Mouse (Mus musculus) hindbrain, embryonic 11.5 days (tissue): ENCODE measurements around the gene Mat2a. TPM values are rescaled to one million over a fixed set of nuclear protein-coding genes. Genes with fewer than 3 reads are reported as not detected.
A peak's percentile ranks its signal among the peaks of the same experiment; 100 is the strongest.
"Not testable (repeated sequence)": the region's sequence is repeated elsewhere in the genome, so short reads cannot be mapped to it uniquely, and the experiment has no call there.

Experiments used
- ATAC-seq: fragments of 200-750 bp; cut with Nextera tagmentation; 2 replicates; pipeline ENCODE4 v1.8.0; 2017; ENCODE audit warnings: mild to moderate bottlenecking, moderate TSS enrichment, moderate library complexity; ENCODE audit not compliant: low FRiP score
- DNase-seq: peaks from one replicate; pipeline ENCODE4 v3.0.0-alpha.2; 2015; ENCODE audit warnings: low spot score
- H3K27ac ChIP-seq: fragments of 300-500 bp; sonication (generic); 2 replicates; pipeline ENCODE4 v1.5.1; 2014; ENCODE audit warnings: mild to moderate bottlenecking, low read depth, low read length
- H3K27me3 ChIP-seq: fragments of 300-500 bp; sonication (generic); 2 replicates; pipeline ENCODE4 v1.6.1; 2014; ENCODE audit warnings: mild to moderate bottlenecking, low read length, moderate library complexity, mixed read lengths; ENCODE audit not compliant: control insufficient read depth, insufficient read depth
- H3K36me3 ChIP-seq: fragments of 300-500 bp; sonication (generic); 2 replicates; pipeline ENCODE4 v1.6.1; 2014; ENCODE audit warnings: mild to moderate bottlenecking, low read length, moderate library complexity, mixed read lengths; ENCODE audit not compliant: control insufficient read depth, insufficient read depth
- H3K4me1 ChIP-seq: fragments of 300-500 bp; sonication (generic); replicated peaks from 2 replicates; pipeline ENCODE4 v1.6.1; 2014; ENCODE audit warnings: low read length, mixed read lengths; ENCODE audit not compliant: control insufficient read depth, insufficient read depth
- H3K4me2 ChIP-seq: fragments of 300-500 bp; sonication (generic); replicated peaks from 2 replicates; pipeline ENCODE4 v1.6.1; 2014; ENCODE audit warnings: mild to moderate bottlenecking, low read depth, low read length
- H3K4me3 ChIP-seq: fragments of 300-500 bp; sonication (generic); 2 replicates; pipeline ENCODE4 v1.5.1; 2014; ENCODE audit warnings: low read depth, low read length
- H3K9ac ChIP-seq: fragments of 300-500 bp; sonication (generic); 2 replicates; pipeline ENCODE4 v1.6.1; 2014; ENCODE audit warnings: low read depth, low read length
- H3K9me3 ChIP-seq: fragments of 300-500 bp; sonication (generic); 2 replicates; pipeline ENCODE4 v1.6.1; 2016; ENCODE audit warnings: low read length; ENCODE audit not compliant: control insufficient read depth
- WGBS: fragments of 180-500 bp; shearing (Covaris S2); extraction: QIAGEN DNeasy Blood & Tissue Kit; methylation state at CpG from one replicate; pipeline ENCODE4 v1.1.7; 2014; 5-methylcytosine and 5-hydroxymethylcytosine counted together
- polyA plus RNA-seq: library from polyadenylated mRNA; unstranded; fragments of >200 nt; fragmentation: Nextera tagmentation; extraction: Ambion mirVana; gene quantifications from 2 replicates; pipeline ENCODE4 v1.2.1, GENCODE M21; 2014

Gene Mat2a
- 409 and 478 TPM in 2 replicates for polyA plus RNA-seq

- H3K9ac ChIP-seq = peak within 1 kb of the TSS; percentile 100
- no peaks in the 10 kb centered on the region for H3K27me3 ChIP-seq
- H3K4me2 ChIP-seq = peak within 1 kb of the TSS; percentile 62
- peak within 1 kb of the TSS; percentile 97 for H3K4me3 ChIP-seq
- peak within 1 kb of the TSS; percentile 97 for H3K27ac ChIP-seq
- H3K36me3 ChIP-seq = peaks cover 13% of the 10 kb centered on the region
- WGBS = under 1% methylated on average over 75 of the region's 77 CpGs
- H3K9me3 ChIP-seq = no peaks in the 10 kb centered on the region
- ATAC-seq (peak; percentile 91), DNase-seq (peak; percentile 96)
- H3K4me1 ChIP-seq = 0 out of 2 replicates have a peak, but pooled peaks cover 3% of the 10 kb centered on the region
These were observed at the start of gene Mat2a for GRCm38 (mm10) chr6:72439355-72440185. Gene Mat2a (minus strand): TSS chr6:72439558.

GRCm38 (mm10) chr6:72488850-72489249 is 49.5 kb upstream of the Mat2a start:
- Histone ChIP-seq H3K36me3 (no peaks in the 10 kb centered on the region), H3K4me2 (no peak overlapping the region), H3K9me3 (no peaks in the 10 kb centered on the region), H3K27ac (no peak overlapping the region), H3K4me3 (no peak overlapping the region), H3K4me1 (no peaks in the 10 kb centered on the region), H3K27me3 (no peaks in the 10 kb centered on the region), H3K9ac (no peak overlapping the region)
- no peak for DNase-seq
- WGBS = 63% methylated on average over 3 of the region's 3 CpGs
- ATAC-seq = no peak

GRCm38 (mm10) chr6:72487282-72487681 is 47.9 kb upstream of the Mat2a start:
- H3K4me3 ChIP-seq = no peak overlapping the region
- H3K27me3 ChIP-seq = no peaks in the 10 kb centered on the region
- no peak overlapping the region for H3K27ac ChIP-seq
- H3K4me1 ChIP-seq = no peaks in the 10 kb centered on the region
- no peak for ATAC-seq
- no peak overlapping the region for H3K4me2 ChIP-seq
- no peaks in the 10 kb centered on the region for H3K36me3 ChIP-seq
- H3K9ac ChIP-seq = no peak overlapping the region
- WGBS = 74% methylated on average over 3 of the region's 3 CpGs
- DNase-seq = no peak
- H3K9me3 ChIP-seq = no peaks in the 10 kb centered on the region

DNA sequence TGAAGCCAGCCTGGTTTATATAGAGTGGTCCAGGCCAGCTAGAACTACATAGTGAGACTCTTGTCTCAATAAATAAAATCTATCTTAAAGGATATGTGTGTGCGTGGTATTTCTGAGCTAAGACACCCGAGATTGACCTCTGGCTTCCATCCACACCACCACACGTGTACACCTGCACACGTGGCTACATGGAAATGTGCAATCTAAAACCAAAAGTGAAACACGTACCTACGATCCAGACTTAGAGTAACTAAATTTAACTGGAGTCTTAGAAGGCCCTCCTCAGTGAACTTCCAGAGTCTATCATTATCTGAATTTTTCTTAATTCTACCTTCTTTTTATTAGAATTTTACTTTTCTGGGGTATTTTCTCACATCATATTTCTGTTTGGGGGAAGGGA is 46.9 kb upstream of the Mat2a start:
- H3K4me1 ChIP-seq = no peaks in the 10 kb centered on the region
- ATAC-seq = no peak
- DNase-seq = no peak
- H3K9ac ChIP-seq = no peak overlapping the region
- no peak overlapping the region for H3K4me3 ChIP-seq
- H3K4me2 ChIP-seq = no peak overlapping the region
- no peak overlapping the region for H3K27ac ChIP-seq
- no peaks in the 10 kb centered on the region for H3K9me3 ChIP-seq
- H3K36me3 ChIP-seq = no peaks in the 10 kb centered on the region
- WGBS = 91% methylated on average over 6 of the region's 6 CpGs
- no peaks in the 10 kb centered on the region for H3K27me3 ChIP-seq

DNA sequence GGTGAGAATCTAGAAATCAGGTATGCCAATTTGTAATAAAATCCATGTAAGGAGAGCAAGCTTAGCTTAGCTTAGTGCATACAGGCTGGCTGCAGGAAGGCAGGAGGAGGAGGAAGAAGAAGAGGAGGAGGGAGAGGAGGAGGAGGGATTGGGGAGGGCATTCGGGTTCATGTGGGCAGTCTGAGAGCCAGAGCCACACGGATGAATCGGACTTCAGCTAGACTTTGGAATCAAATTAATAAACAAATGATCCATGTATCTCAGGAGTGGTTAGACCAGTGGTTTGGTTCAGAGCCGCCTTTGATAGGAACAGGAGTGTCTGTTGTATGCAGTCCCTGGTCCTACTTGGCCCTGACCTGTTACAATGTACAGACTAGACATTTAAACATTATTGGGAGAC is 45.5 kb upstream of the Mat2a start:
- DNase-seq = no peak
- H3K27me3 ChIP-seq = no peaks in the 10 kb centered on the region
- H3K9me3 ChIP-seq = no peaks in the 10 kb centered on the region
- H3K4me2 ChIP-seq = no peak overlapping the region
- H3K27ac ChIP-seq = no peak overlapping the region
- no peak overlapping the region for H3K4me3 ChIP-seq
- H3K4me1 ChIP-seq = no peaks in the 10 kb centered on the region
- 80% methylated on average over 4 of the region's 4 CpGs for WGBS
- H3K36me3 ChIP-seq = no peaks in the 10 kb centered on the region
- no peak for ATAC-seq
- H3K9ac ChIP-seq = no peak overlapping the region

GRCm38 (mm10) chr6:72482156-72482555 is 42.8 kb upstream of the Mat2a start:
- no peak overlapping the region for H3K4me2 ChIP-seq
- no peaks in the 10 kb centered on the region for H3K4me1 ChIP-seq
- H3K27ac ChIP-seq = no peak overlapping the region
- H3K27me3 ChIP-seq = no peaks in the 10 kb centered on the region
- no peak overlapping the region for H3K4me3 ChIP-seq
- H3K9me3 ChIP-seq = no peaks in the 10 kb centered on the region
- DNase-seq (no peak), ATAC-seq (no peak)
- WGBS = 64% methylated on average over 2 of the region's 2 CpGs
- no peaks in the 10 kb centered on the region for H3K36me3 ChIP-seq
- no peak overlapping the region for H3K9ac ChIP-seq

DNA sequence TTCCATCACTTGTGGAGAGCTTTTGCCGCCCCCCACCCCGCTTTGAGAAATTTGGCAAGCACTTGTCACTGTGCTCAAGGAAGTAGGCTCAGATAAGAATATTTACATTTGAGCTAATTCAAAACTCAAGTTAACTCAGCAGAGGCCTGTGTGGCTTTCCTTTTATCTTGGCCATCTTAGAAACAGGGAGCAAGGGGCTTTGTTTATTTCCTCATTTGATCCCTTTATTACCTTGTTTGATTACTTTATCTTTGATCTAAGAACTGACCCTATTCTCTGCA is 41.0 kb upstream of the Mat2a start:
- WGBS = 92% methylated on average over 2 of the region's 2 CpGs
- Histone ChIP-seq H3K4me3 (no peak overlapping the region), H3K27me3 (no peaks in the 10 kb centered on the region), H3K27ac (no peak overlapping the region), H3K4me2 (no peak overlapping the region), H3K36me3 (no peaks in the 10 kb centered on the region), H3K9ac (no peak overlapping the region), H3K4me1 (no peaks in the 10 kb centered on the region), H3K9me3 (no peaks in the 10 kb centered on the region)
- ATAC-seq = no peak
- DNase-seq = no peak

DNA sequence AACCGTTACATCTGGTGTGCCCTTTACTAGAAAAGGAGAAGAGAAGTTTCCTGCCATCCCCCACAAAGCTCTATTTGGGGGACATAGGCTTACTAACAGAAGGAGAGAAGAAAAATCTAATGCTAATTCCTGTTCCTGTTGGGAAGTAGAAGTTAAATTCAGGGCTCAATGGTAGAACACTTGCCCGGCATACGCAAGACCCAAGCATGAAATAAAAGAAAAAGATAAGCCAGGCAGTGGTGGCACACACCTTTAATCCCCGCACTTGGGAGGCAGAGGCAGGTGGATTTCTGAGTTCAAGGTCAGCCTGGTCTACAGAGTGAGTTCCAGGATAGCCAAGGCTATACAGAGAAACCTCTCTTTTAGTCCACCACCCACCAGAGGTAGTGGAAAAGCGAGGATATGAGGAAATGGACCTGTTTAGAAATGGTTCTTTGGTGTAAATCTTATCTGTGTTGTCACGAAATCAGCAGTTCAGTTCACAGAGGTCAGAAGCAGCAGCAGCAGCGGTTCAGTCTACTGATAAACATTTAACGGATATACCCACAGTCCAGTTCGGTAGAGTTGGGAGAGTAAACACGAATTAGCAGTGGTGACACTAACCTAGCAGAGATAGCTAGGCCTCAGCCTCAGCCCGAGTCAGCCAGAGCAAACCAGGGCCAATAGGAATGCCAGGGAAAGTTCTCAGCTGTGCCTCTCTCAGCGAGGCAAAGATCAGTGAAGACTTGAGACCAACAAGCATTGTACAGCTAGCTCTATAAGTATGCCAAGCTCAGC is 40.5 kb upstream of the Mat2a start:
- H3K27me3 ChIP-seq = no peaks in the 10 kb centered on the region
- H3K36me3 ChIP-seq = no peaks in the 10 kb centered on the region
- no peak overlapping the region for H3K9ac ChIP-seq
- ATAC-seq (no peak), DNase-seq (no peak)
- no peaks in the 10 kb centered on the region for H3K9me3 ChIP-seq
- no peak overlapping the region for H3K27ac ChIP-seq
- H3K4me3 ChIP-seq = no peak overlapping the region
- no peak overlapping the region for H3K4me2 ChIP-seq
- H3K4me1 ChIP-seq = no peaks in the 10 kb centered on the region
- WGBS = 91% methylated on average over 12 of the region's 12 CpGs

GRCm38 (mm10) chr6:72478691-72479090 is 39.3 kb upstream of the Mat2a start:
- not testable (repeated sequence) for H3K9me3 ChIP-seq, DNase-seq, H3K27me3 ChIP-seq, H3K27ac ChIP-seq, H3K9ac ChIP-seq, H3K36me3 ChIP-seq, H3K4me2 ChIP-seq, H3K4me1 ChIP-seq, ATAC-seq, H3K4me3 ChIP-seq
- 88% methylated on average over 2 of the region's 3 CpGs for WGBS
